Comparison of ENCODE assay signal across 10 mouse cellular contexts in the genomic region with DNA sequence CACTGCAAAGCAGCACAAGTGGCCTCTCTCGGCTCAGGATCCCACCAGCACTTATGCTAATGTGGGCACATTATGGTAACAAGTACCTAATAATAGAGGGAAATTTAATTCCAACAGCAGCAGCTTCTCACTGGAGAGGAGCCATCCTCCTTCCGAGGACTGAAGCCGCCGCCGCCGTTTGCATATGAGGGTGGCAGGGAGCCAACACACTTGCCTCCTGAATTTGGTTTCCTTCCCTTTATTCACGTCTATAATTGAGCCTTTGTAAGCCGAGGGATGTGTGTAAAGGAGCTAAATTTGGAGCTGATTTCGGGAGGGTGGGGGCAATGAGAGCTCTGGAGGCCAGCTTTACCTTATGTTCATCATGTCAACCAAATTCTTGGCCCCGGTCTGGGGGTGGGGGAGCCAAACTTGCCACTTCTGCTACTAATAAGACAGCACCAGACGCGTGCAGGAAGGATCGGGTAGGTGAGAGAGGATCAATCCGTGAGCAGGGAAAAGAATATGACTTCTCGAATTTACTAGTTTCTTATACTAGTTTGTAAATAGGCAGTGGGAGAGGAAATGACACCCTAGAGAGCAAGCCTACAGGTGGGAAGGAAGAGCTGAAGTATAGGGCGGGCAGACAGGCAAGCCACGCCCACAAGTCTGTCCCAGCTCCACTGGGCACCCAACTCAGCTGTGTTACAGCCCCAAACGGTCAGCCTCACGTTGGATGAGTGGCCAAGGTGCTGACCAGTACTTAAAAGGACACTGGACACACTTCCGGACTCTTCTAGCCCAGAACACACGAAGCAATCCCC. TPM values are rescaled to one million over a fixed set of nuclear protein-coding genes. Genes with fewer than 3 reads are reported as not detected.
DNase-seq lines count a peak whose midpoint lies in the region; ATAC-seq lines count a peak whose summit lies in the region.
"Had no signal": no experiment of that assay in that cellular context is flagged by ENCODE, and none has a peak within 500 bp of the region (broad histone marks: within the 10 kb centered on the region; RNA-seq: fewer than 3 reads in every experiment).

No protein-coding gene starts in this region.

- no peak overlapping the region for H3K27ac ChIP-seq in embryonic facial prominence, embryonic 10.5 days (replicated peaks)
- H3K27ac ChIP-seq in heart, embryonic 10.5 days, result no peak overlapping the region
- H3K27ac ChIP-seq in kidney, embryonic 16.5 days (ENCODE audit: low read length), result no peak overlapping the region
- H3K27ac ChIP-seq in limb, embryonic 15.5 days, result peak overlapping the region; percentile 57
- peak overlapping the region; percentile 81 for H3K27ac ChIP-seq in neural tube, embryonic 13.5 days (replicated peaks)

- peak; percentile 31 for DNase-seq in kidney, adult 18-20 months
- DNase-seq in kidney, adult 9 months, result no peak
- peak; percentile 30 for DNase-seq in embryonic facial prominence, embryonic 10.5 days (ENCODE audit: low spot score)
- no peak for DNase-seq in heart, embryonic 10.5 days (ENCODE audit: low spot score)
- DNase-seq in urinary bladder, postnatal 25 days (ENCODE audit: low spot score), result no peak

- no peaks in the 10 kb centered on the region for H3K9me3 ChIP-seq in embryonic facial prominence, embryonic 10.5 days
- no peaks in the 10 kb centered on the region for H3K9me3 ChIP-seq in heart, embryonic 10.5 days
- H3K9me3 ChIP-seq in kidney, embryonic 16.5 days (ENCODE audit: low read length), result no peaks in the 10 kb centered on the region
- no peaks in the 10 kb centered on the region for H3K9me3 ChIP-seq in limb, embryonic 15.5 days
- H3K9me3 ChIP-seq in neural tube, embryonic 13.5 days, result no peaks in the 10 kb centered on the region
- H3K9me3 ChIP-seq: G1E had no signal

- no peaks in the 10 kb centered on the region for H3K36me3 ChIP-seq in embryonic facial prominence, embryonic 10.5 days (replicated peaks)
- no peaks in the 10 kb centered on the region for H3K36me3 ChIP-seq in heart, embryonic 10.5 days
- no peaks in the 10 kb centered on the region for H3K36me3 ChIP-seq in kidney, embryonic 16.5 days (ENCODE audit: insufficient read depth, low read length)
- H3K36me3 ChIP-seq in limb, embryonic 15.5 days, result no peaks in the 10 kb centered on the region
- H3K36me3 ChIP-seq in neural tube, embryonic 13.5 days, result no peaks in the 10 kb centered on the region
- H3K36me3 ChIP-seq: G1E had no signal

- peaks cover 17% of the 10 kb centered on the region for H3K4me1 ChIP-seq in embryonic facial prominence, embryonic 10.5 days
- H3K4me1 ChIP-seq in heart, embryonic 10.5 days, result peaks cover 20% of the 10 kb centered on the region; the same call in 1 of the 2 replicates
- peaks cover 29% of the 10 kb centered on the region for H3K4me1 ChIP-seq in kidney, embryonic 16.5 days (ENCODE audit: insufficient read depth, low read length)
- H3K4me1 ChIP-seq in limb, embryonic 15.5 days, result peaks cover 24% of the 10 kb centered on the region
- H3K4me1 ChIP-seq in neural tube, embryonic 13.5 days (replicated peaks), result peaks cover 39% of the 10 kb centered on the region

- peaks cover 52% of the 10 kb centered on the region for H3K27me3 ChIP-seq in embryonic facial prominence, embryonic 10.5 days (replicated peaks; ENCODE audit: low read depth, poor library complexity, severe bottlenecking)
- 0 out of 2 replicates have a peak, but pooled peaks cover 3% of the 10 kb centered on the region for H3K27me3 ChIP-seq in heart, embryonic 10.5 days (ENCODE audit: insufficient read depth, poor library complexity, severe bottlenecking)
- no peaks in the 10 kb centered on the region for H3K27me3 ChIP-seq in kidney, embryonic 16.5 days (ENCODE audit: insufficient read depth, low read length)
- H3K27me3 ChIP-seq in limb, embryonic 15.5 days, result 0 out of 2 replicates have a peak, but pooled peaks cover 5% of the 10 kb centered on the region
- peaks cover 16% of the 10 kb centered on the region; the same call in 1 of the 2 replicates for H3K27me3 ChIP-seq in neural tube, embryonic 13.5 days

- H3K4me3 ChIP-seq in embryonic facial prominence, embryonic 10.5 days, result peak overlapping the region; percentile 0; the same call in 1 of the 2 replicates
- H3K4me3 ChIP-seq in heart, embryonic 10.5 days, result peak overlapping the region; percentile 33
- H3K4me3 ChIP-seq in kidney, embryonic 16.5 days (ENCODE audit: low read length), result peak overlapping the region; percentile 5
- peak overlapping the region; percentile 5; the same call in 1 of the 2 replicates for H3K4me3 ChIP-seq in limb, embryonic 15.5 days
- no peak overlapping the region for H3K4me3 ChIP-seq in neural tube, embryonic 13.5 days

- 0 out of 2 replicates have a peak, but pooled peaks have one; percentile 27 for ATAC-seq in kidney, embryonic 16.5 days (ENCODE audit: low FRiP score, low TSS enrichment)
- peak; percentile 64 for ATAC-seq in limb, embryonic 15.5 days (ENCODE audit: insufficient number of reproducible peaks, low FRiP score, low TSS enrichment, low read depth)
- peak; percentile 90 for ATAC-seq in neural tube, embryonic 13.5 days (ENCODE audit: low read depth)

- peak overlapping the region; percentile 42 for H3K4me2 ChIP-seq in kidney, embryonic 16.5 days (replicated peaks; ENCODE audit: low read depth, low read length)
- peak overlapping the region; percentile 34 for H3K4me2 ChIP-seq in limb, embryonic 15.5 days
- H3K4me2 ChIP-seq in neural tube, embryonic 13.5 days, result peak overlapping the region; percentile 45

- WGBS in embryonic facial prominence, embryonic 10.5 days, result 22% methylated on average over 21 of the region's 21 CpGs
- 20% methylated on average over 21 of the region's 21 CpGs for WGBS in heart, embryonic 10.5 days
- WGBS in kidney, embryonic 16.5 days, result 11% methylated on average over 21 of the region's 21 CpGs
- WGBS in limb, embryonic 15.5 days, result 14% methylated on average over 21 of the region's 21 CpGs
- WGBS in neural tube, embryonic 13.5 days, result 17% methylated on average over 21 of the region's 21 CpGs

- H3K9ac ChIP-seq in kidney, embryonic 16.5 days (replicated peaks; ENCODE audit: low read length), result no peak overlapping the region
- no peak overlapping the region for H3K9ac ChIP-seq in limb, embryonic 15.5 days
- H3K9ac ChIP-seq in neural tube, embryonic 13.5 days, result no peak overlapping the region

RNA-seq across cellular contexts. Expression of gene Cdhr3, which starts 56.8 kb away (rescaled TPM):
- polyA plus RNA-seq in embryonic facial prominence, embryonic 10.5 days (2016; fragmentation: Nextera tagmentation; extraction: Ambion mirVana), result not detected in 2 replicates
- 0.43 and 0.59 TPM in 2 replicates for polyA plus RNA-seq in heart, embryonic 10.5 days (2016; fragmentation: Nextera tagmentation; extraction: Ambion mirVana)
- polyA plus RNA-seq in kidney, embryonic 16.5 days (2015; fragmentation: Nextera tagmentation; extraction: Ambion mirVana), result 0.05 TPM in 1 of 2 replicates, not detected in the other
- 0.64 and 1.3 TPM in 2 replicates for polyA plus RNA-seq in limb, embryonic 15.5 days (2015; fragmentation: Nextera tagmentation; extraction: Ambion mirVana)
- polyA plus RNA-seq in neural tube, embryonic 13.5 days (2015; fragmentation: Nextera tagmentation; extraction: Ambion mirVana), result 0.18 and 0.33 TPM in 2 replicates
- polyA plus RNA-seq: G1E; large intestine, adult 2 months had no signal

Comparison
In these comparisons a context has a peak if more than half of its experiments do, and no peak if none do; other contexts are left out.
1. DNase-seq: peak in kidney, adult 18-20 months (single experiment) and embryonic facial prominence, embryonic 10.5 days (single experiment); none in kidney, adult 9 months (single experiment), heart, embryonic 10.5 days (single experiment) and urinary bladder, postnatal 25 days (single experiment).
2. H3K27ac ChIP-seq: peak in limb, embryonic 15.5 days (single experiment) and neural tube, embryonic 13.5 days (single experiment); none in embryonic facial prominence, embryonic 10.5 days (single experiment), heart, embryonic 10.5 days (single experiment) and kidney, embryonic 16.5 days (single experiment).
3. ATAC-seq: peak in every context shown above with its lines; median percentile 90 in neural tube, embryonic 13.5 days; 64 in limb, embryonic 15.5 days; 27 in kidney, embryonic 16.5 days.
4. Peak in every context shown above with its lines, with median percentiles within 50 percentile points of each other: H3K4me2 ChIP-seq.